Mouse (Mus musculus) stomach, postnatal 0 days (tissue): ENCODE data around the gene Unc119b. TPM values are rescaled to one million over a fixed set of nuclear protein-coding genes. Genes with fewer than 3 reads are reported as not detected.
A peak's percentile ranks its signal among the peaks of the same experiment; 100 is the strongest.

Experiments used
- ATAC-seq: fragments of 200-750 bp; cut with Nextera tagmentation; 2 replicates; pipeline ENCODE4 v1.8.0; 2017; ENCODE audit not compliant: low FRiP score, low TSS enrichment
- DNase-seq: peaks from one replicate; pipeline ENCODE4 v3.0.0-alpha.2; 2016; ENCODE audit warnings: low spot score
- H3K27ac ChIP-seq: fragments of 300-500 bp; sonication (generic); replicated peaks from 2 replicates; pipeline ENCODE4 v1.5.1; 2014; ENCODE audit warnings: mild to moderate bottlenecking, control low read depth
- H3K27me3 ChIP-seq: fragments of 300-500 bp; sonication (generic); 2 replicates; pipeline ENCODE4 v1.6.1; 2014; ENCODE audit warnings: low read length; ENCODE audit not compliant: control insufficient read depth, insufficient read depth
- H3K36me3 ChIP-seq: fragments of 300-500 bp; sonication (generic); 2 replicates; pipeline ENCODE4 v1.6.1; 2014; ENCODE audit warnings: low read length, mixed read lengths; ENCODE audit not compliant: control insufficient read depth, insufficient read depth
- H3K4me1 ChIP-seq: fragments of 300-500 bp; sonication (generic); replicated peaks from 2 replicates; pipeline ENCODE4 v1.6.1; 2014; ENCODE audit warnings: antibody characterized with exemption; ENCODE audit not compliant: control insufficient read depth, insufficient read depth
- H3K4me2 ChIP-seq: fragments of 300-500 bp; sonication (generic); replicated peaks from 2 replicates; pipeline ENCODE4 v1.6.1; 2014; ENCODE audit warnings: low read depth, mild to moderate bottlenecking, control low read depth, moderate library complexity
- H3K4me3 ChIP-seq: fragments of 300-500 bp; sonication (generic); 2 replicates; pipeline ENCODE4 v1.5.1; 2014; ENCODE audit warnings: low read depth, low read length, control low read depth
- H3K9ac ChIP-seq: fragments of 300-500 bp; sonication (generic); 2 replicates; pipeline ENCODE4 v1.6.1; 2014; ENCODE audit warnings: mild to moderate bottlenecking, low read length, control low read depth, mixed read lengths
- H3K9me3 ChIP-seq: fragments of 300-500 bp; sonication (generic); 2 replicates; pipeline ENCODE4 v1.6.1; 2016; ENCODE audit warnings: low read length; ENCODE audit not compliant: control insufficient read depth
- CTCF ChIP-seq: IDR thresholded peaks from 2 replicates; pipeline ENCODE4 v1.5.1; 2016; ENCODE audit warnings: antibody characterized with exemption, low read depth, mild to moderate bottlenecking, moderate library complexity
- EP300 ChIP-seq: optimal IDR thresholded peaks from 2 replicates; pipeline ENCODE3; 2016; ENCODE audit warnings: antibody characterized with exemption
- WGBS: fragments of 180-500 bp; shearing (Covaris S2); extraction: QIAGEN DNeasy Blood & Tissue Kit; methylation state at CpG from one replicate; pipeline ENCODE4 v1.1.7; 2014; 5-methylcytosine and 5-hydroxymethylcytosine counted together
- polyA plus RNA-seq: library from polyadenylated mRNA; unstranded; fragments of >200 nt; fragmentation: Nextera tagmentation; extraction: Ambion mirVana; gene quantifications from 2 replicates; pipeline ENCODE4 v1.2.1, GENCODE M21; 2015

Unc119b gene
- 12.7 and 12.9 TPM in 2 replicates for polyA plus RNA-seq

- under 1% methylated on average over 50 of the region's 81 CpGs for WGBS
- H3K4me3 ChIP-seq: peak within 1 kb of the TSS; percentile 92
- TF ChIP-seq CTCF (no peak), EP300 (no peak)
- 0 out of 2 replicates have a peak within 1 kb of the TSS, but pooled peaks have one; percentile 35 for H3K27ac ChIP-seq
- ATAC-seq (peak; percentile 97), DNase-seq (peak; percentile 93)
- H3K27me3 ChIP-seq: no peaks in the 10 kb centered on the region
- peak within 1 kb of the TSS; percentile 99 for H3K4me2 ChIP-seq
- H3K9me3 ChIP-seq: no peaks in the 10 kb centered on the region
- 0 out of 2 replicates have a peak, but pooled peaks cover 3% of the 10 kb centered on the region for H3K36me3 ChIP-seq
- peak within 1 kb of the TSS; percentile 83 for H3K9ac ChIP-seq
- no peaks in the 10 kb centered on the region; the same call in 1 of the 2 replicates for H3K4me1 ChIP-seq
These were observed at the start of gene Unc119b for GRCm38 (mm10) chr5:115134234-115135165. Gene Unc119b (minus strand): TSS chr5:115134975.

GRCm38 (mm10) chr5:115183482-115183881 lies 48.7 kb upstream of the Unc119b start:
- TF ChIP-seq CTCF: no peak
- TF ChIP-seq EP300: no peak
- H3K4me3 ChIP-seq: no peak overlapping the region
- H3K4me2 ChIP-seq: no peak overlapping the region
- no peaks in the 10 kb centered on the region for H3K36me3 ChIP-seq
- H3K27ac ChIP-seq: no peak overlapping the region
- peaks cover 2% of the 10 kb centered on the region; the same call in 1 of the 2 replicates for H3K4me1 ChIP-seq
- H3K27me3 ChIP-seq: no peaks in the 10 kb centered on the region
- H3K9me3 ChIP-seq: no peaks in the 10 kb centered on the region
- H3K9ac ChIP-seq: no peak overlapping the region
- 46% methylated on average over 10 of the region's 10 CpGs for WGBS
- no peak for DNase-seq
- ATAC-seq: no peak

GRCm38 (mm10) chr5:115182925-115183324 lies 48.1 kb upstream of the Unc119b start:
- Histone ChIP-seq H3K27me3 (no peaks in the 10 kb centered on the region), H3K4me1 (peaks cover 2% of the 10 kb centered on the region; the same call in 1 of the 2 replicates), H3K4me2 (no peak overlapping the region), H3K9ac (no peak overlapping the region), H3K9me3 (no peaks in the 10 kb centered on the region), H3K27ac (0 out of 2 replicates have a peak overlapping the region, but pooled peaks have one; percentile 13), H3K4me3 (no peak overlapping the region), H3K36me3 (no peaks in the 10 kb centered on the region)
- no peak for TF ChIP-seq CTCF
- no peak for TF ChIP-seq EP300
- ATAC-seq: no peak
- 63% methylated on average over 8 of the region's 8 CpGs for WGBS
- no peak for DNase-seq

GRCm38 (mm10) chr5:115181248-115181940 lies 46.6 kb upstream of the Unc119b start:
- H3K4me3 ChIP-seq: no peak overlapping the region
- no peak overlapping the region for H3K4me2 ChIP-seq
- H3K9ac ChIP-seq: no peak overlapping the region
- H3K36me3 ChIP-seq: no peaks in the 10 kb centered on the region
- no peaks in the 10 kb centered on the region for H3K27me3 ChIP-seq
- no peaks in the 10 kb centered on the region for H3K9me3 ChIP-seq
- no peak overlapping the region for H3K27ac ChIP-seq
- DNase-seq (peak; percentile 82), ATAC-seq (peak; percentile 55)
- WGBS: 47% methylated on average over 13 of the region's 13 CpGs
- TF ChIP-seq EP300 (no peak), CTCF (no peak)
- H3K4me1 ChIP-seq: no peaks in the 10 kb centered on the region

- 91% methylated on average over 11 of the region's 11 CpGs for WGBS
- Histone ChIP-seq H3K9ac (no peak overlapping the region), H3K9me3 (no peaks in the 10 kb centered on the region), H3K4me3 (no peak overlapping the region), H3K4me1 (no peaks in the 10 kb centered on the region), H3K27ac (no peak overlapping the region), H3K4me2 (no peak overlapping the region), H3K36me3 (no peaks in the 10 kb centered on the region), H3K27me3 (no peaks in the 10 kb centered on the region)
- DNase-seq: no peak
- ATAC-seq: no peak
- TF ChIP-seq CTCF (no peak), EP300 (no peak)
These were observed 44.8 kb upstream of the Unc119b start for GRCm38 (mm10) chr5:115179596-115179995.
